Mouse (Mus musculus) kidney, adult 2 months (tissue): ENCODE data around the gene Gadd45b. TPM values are rescaled to one million over a fixed set of nuclear protein-coding genes. Genes with fewer than 3 reads are reported as not detected.

Experiments used
- DNase-seq: peaks from one replicate; pipeline ENCODE4 v3.0.0; 2021
- H3K27ac ChIP-seq: fragments of 200-500 bp; 2 replicates; pipeline ENCODE4 v1.5.1; 2012; ENCODE audit warnings: low read depth, low read length, control low read depth, inconsistent platforms; ENCODE audit not compliant: insufficient read depth
- H3K27me3 ChIP-seq: fragments of 200-500 bp; replicated peaks from 2 replicates; pipeline ENCODE4 v1.6.1; 2012; ENCODE audit warnings: mild to moderate bottlenecking, moderate library complexity, low read length, inconsistent platforms; ENCODE audit not compliant: control insufficient read depth, insufficient read depth
- H3K36me3 ChIP-seq: fragments of 200-500 bp; 2 replicates; pipeline ENCODE4 v1.6.1; 2012; ENCODE audit warnings: mild to moderate bottlenecking, moderate library complexity, low read length, inconsistent platforms; ENCODE audit not compliant: control insufficient read depth, insufficient read depth
- H3K4me1 ChIP-seq: fragments of 200-500 bp; 2 replicates; pipeline ENCODE4 v1.6.1; 2011; ENCODE audit warnings: low read length; ENCODE audit not compliant: control insufficient read depth, insufficient read depth
- H3K4me3 ChIP-seq: fragments of 200-500 bp; 2 replicates; pipeline ENCODE4 v1.5.1; 2011; ENCODE audit warnings: mild to moderate bottlenecking, low read depth, low read length, control low read depth; ENCODE audit not compliant: insufficient read depth
- CTCF ChIP-seq: fragments of 200-500 bp; conservative IDR thresholded peaks from 2 replicates; pipeline ENCODE4 v1.5.1; 2011; ENCODE audit warnings: low read depth, mild to moderate bottlenecking, control low read depth, low read length, moderate library complexity, mixed read lengths; ENCODE audit not compliant: insufficient read depth, insufficient read length
- POLR2A ChIP-seq: fragments of 200-500 bp; IDR thresholded peaks from one replicate; pipeline ENCODE4 v1.6.1; 2011; ENCODE audit warnings: low read depth, low read length, control low read depth
- WGBS: fragments of 180-500 bp; shearing (Covaris S2); methylation state at CpG from one replicate; pipeline ENCODE4 v1.1.7; 2018; 5-methylcytosine and 5-hydroxymethylcytosine counted together
- polyA plus RNA-seq: library from polyadenylated mRNA; depleted of rRNA; stranded (reverse); fragments of >200 nt; gene quantifications from 2 replicates; pipeline ENCODE4 v1.2.3, GENCODE M21; 2012

Gadd45b gene
- polyA plus RNA-seq, 1 experiment: 11.3 TPM

GRCm38 (mm10) chr10:80896581-80897485, 33.0 kb upstream of the Gadd45b start:
- no peak overlapping the region for H3K4me3 ChIP-seq
- no peaks in the 10 kb centered on the region for H3K36me3 ChIP-seq
- TF ChIP-seq POLR2A (no peak), CTCF (no peak)
- no peaks in the 10 kb centered on the region for H3K27me3 ChIP-seq
- 71% methylated on average over 24 of the region's 24 CpGs for WGBS
- H3K4me1 ChIP-seq: peaks cover 7% of the 10 kb centered on the region; the same call in 1 of the 2 replicates
- no peak overlapping the region for H3K27ac ChIP-seq
- no peak for DNase-seq

GRCm38 (mm10) chr10:80897861-80898510, 31.9 kb upstream of the Gadd45b start:
- TF ChIP-seq CTCF: no peak
- no peak for TF ChIP-seq POLR2A
- no peak for DNase-seq
- WGBS: 54% methylated on average over 41 of the region's 41 CpGs

GRCm38 (mm10) chr10:80899074-80899473, 30.8 kb upstream of the Gadd45b start:
- Histone ChIP-seq H3K36me3 (no peaks in the 10 kb centered on the region), H3K27me3 (no peaks in the 10 kb centered on the region), H3K4me3 (no peak overlapping the region), H3K4me1 (peaks cover 7% of the 10 kb centered on the region; the same call in 1 of the 2 replicates), H3K27ac (no peak overlapping the region)
- WGBS: 82% methylated on average over 8 of the region's 8 CpGs
- DNase-seq: no peak
- TF ChIP-seq POLR2A (no peak), CTCF (no peak)

More at GRCm38 (mm10) chr10:80897861-80898510, 31.9 kb upstream of the Gadd45b start:
- H3K27ac ChIP-seq: no peak overlapping the region
- H3K4me3 ChIP-seq: no peak overlapping the region
- H3K27me3 ChIP-seq: no peaks in the 10 kb centered on the region
- no peaks in the 10 kb centered on the region for H3K36me3 ChIP-seq
- peaks cover 7% of the 10 kb centered on the region; the same call in 1 of the 2 replicates for H3K4me1 ChIP-seq

GRCm38 (mm10) chr10:80899591-80900317, 30.1 kb upstream of the Gadd45b start:
- Histone ChIP-seq H3K27ac (no peak overlapping the region), H3K36me3 (no peaks in the 10 kb centered on the region), H3K27me3 (no peaks in the 10 kb centered on the region), H3K4me1 (peaks cover 7% of the 10 kb centered on the region; the same call in 1 of the 2 replicates), H3K4me3 (peak overlapping the region; percentile 73)
- TF ChIP-seq POLR2A (no peak), CTCF (no peak)
- no peak for DNase-seq
- WGBS: 7% methylated on average over 25 of the region's 25 CpGs

GRCm38 (mm10) chr10:80900318-80901247, 29.3 kb upstream of the Gadd45b start, which contains the start of gene Timm13:
Gene Timm13, minus strand, starts transcription at chr10:80900969.
- WGBS: under 1% methylated on average over 72 of the region's 72 CpGs
- peak; percentile 100 for DNase-seq
- Histone ChIP-seq H3K4me1 (peaks cover 7% of the 10 kb centered on the region; the same call in 1 of the 2 replicates), H3K27me3 (no peaks in the 10 kb centered on the region), H3K36me3 (no peaks in the 10 kb centered on the region), H3K4me3 (peak within 1 kb of the TSS; percentile 73), H3K27ac (peak within 1 kb of the TSS; percentile 77)
- TF ChIP-seq CTCF (no peak), POLR2A (peak; percentile 42)

GRCm38 (mm10) chr10:80901409-80902272, 28.2 kb upstream of the Gadd45b start:
- H3K4me1 ChIP-seq: peaks cover 7% of the 10 kb centered on the region; the same call in 1 of the 2 replicates
- no peaks in the 10 kb centered on the region for H3K27me3 ChIP-seq
- no peak overlapping the region for H3K4me3 ChIP-seq
- 89% methylated on average over 19 of the region's 19 CpGs for WGBS
- no peak for DNase-seq
- peak overlapping the region; percentile 48 for H3K27ac ChIP-seq
- no peaks in the 10 kb centered on the region for H3K36me3 ChIP-seq
- no peak for TF ChIP-seq POLR2A
- TF ChIP-seq CTCF: no peak
